Mouse (Mus musculus): Measurements from ENCODE around the gene Cpped1. TPM values are rescaled to one million over a fixed set of nuclear protein-coding genes. Genes with fewer than 3 reads are reported as not detected.

The Cpped1 gene
- polyA plus RNA-seq, 1 experiment from 2014 or later, result 16.7 TPM

GRCm38 (mm10) chr16:11785806-11786205 lies 123.4 kb downstream of the Cpped1 start:
- Histone ChIP-seq H3K9ac (ENCODE audit: low read length) (no peak overlapping the region), H3K4me3 (ENCODE audit: low read depth, low read length) (no peak overlapping the region), H3K4me1 (ENCODE audit: control insufficient read depth, insufficient read depth, low read length) (no peaks in the 10 kb centered on the region), H3K27ac (ENCODE audit: low read depth, low read length) (no peak overlapping the region), H3K4me2 (no peak overlapping the region), H3K36me3 (ENCODE audit: control insufficient read depth, insufficient read depth, low read length) (no peaks in the 10 kb centered on the region), H3K9me3 (ENCODE audit: control insufficient read depth, low read length) (no peaks in the 10 kb centered on the region), H3K27me3 (ENCODE audit: control insufficient read depth, insufficient read depth, low read length) (no peaks in the 10 kb centered on the region)
- DNase-seq (ENCODE audit: low spot score, missing footprints) (peak; percentile 73), ATAC-seq (ENCODE audit: low FRiP score) (no peak)
- 78% methylated on average over 4 of the region's 4 CpGs for WGBS

- Histone ChIP-seq H3K27me3 (ENCODE audit: control insufficient read depth, insufficient read depth, low read length) (no peaks in the 10 kb centered on the region), H3K4me1 (ENCODE audit: control insufficient read depth, insufficient read depth, low read length) (no peaks in the 10 kb centered on the region), H3K27ac (ENCODE audit: low read depth, low read length) (no peak overlapping the region), H3K9ac (ENCODE audit: low read length) (no peak overlapping the region), H3K4me2 (no peak overlapping the region), H3K36me3 (ENCODE audit: control insufficient read depth, insufficient read depth, low read length) (no peaks in the 10 kb centered on the region), H3K9me3 (ENCODE audit: control insufficient read depth, low read length) (no peaks in the 10 kb centered on the region), H3K4me3 (ENCODE audit: low read depth, low read length) (no peak overlapping the region)
- ATAC-seq (ENCODE audit: low FRiP score), result no peak
- DNase-seq (ENCODE audit: low spot score, missing footprints), result peak; percentile 21
- WGBS, result 48% methylated on average over 4 of the region's 4 CpGs
Observed at GRCm38 (mm10) chr16:11784354-11784753, 124.9 kb downstream of the Cpped1 start.

DNA sequence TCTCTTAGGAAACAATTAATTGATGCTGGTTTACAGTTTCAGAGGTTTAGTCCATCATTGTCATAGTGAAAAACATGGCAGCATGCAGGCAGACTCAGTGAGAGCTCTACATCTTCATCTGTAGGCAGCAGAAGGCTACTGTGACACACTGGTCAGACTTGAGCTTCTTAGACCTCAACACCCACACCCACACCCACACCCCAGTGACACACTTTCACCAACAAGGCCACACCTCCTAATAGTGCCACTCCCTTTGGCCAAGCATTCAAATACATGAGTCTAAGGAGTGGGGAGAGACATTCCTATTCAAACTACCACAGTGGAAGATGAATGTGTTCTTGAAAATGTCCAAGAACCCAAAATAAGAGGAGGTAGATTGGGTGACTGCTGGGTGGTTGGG lies 125.9 kb downstream of the Cpped1 start:
- Histone ChIP-seq H3K27ac (ENCODE audit: low read depth, low read length) (no peak overlapping the region), H3K4me1 (ENCODE audit: control insufficient read depth, insufficient read depth, low read length) (no peaks in the 10 kb centered on the region), H3K9ac (ENCODE audit: low read length) (no peak overlapping the region), H3K4me3 (ENCODE audit: low read depth, low read length) (no peak overlapping the region), H3K9me3 (ENCODE audit: control insufficient read depth, low read length) (no peaks in the 10 kb centered on the region), H3K36me3 (ENCODE audit: control insufficient read depth, insufficient read depth, low read length) (no peaks in the 10 kb centered on the region), H3K27me3 (ENCODE audit: control insufficient read depth, insufficient read depth, low read length) (no peaks in the 10 kb centered on the region), H3K4me2 (no peak overlapping the region)
- DNase-seq (ENCODE audit: low spot score, missing footprints), result peak; percentile 61
- no peak for ATAC-seq (ENCODE audit: low FRiP score)

- H3K36me3 ChIP-seq (ENCODE audit: control insufficient read depth, insufficient read depth, low read length), result no peaks in the 10 kb centered on the region
- H3K9me3 ChIP-seq (ENCODE audit: control insufficient read depth, low read length), result no peaks in the 10 kb centered on the region
- no peak overlapping the region for H3K4me3 ChIP-seq (ENCODE audit: low read depth, low read length)
- H3K4me1 ChIP-seq (ENCODE audit: control insufficient read depth, insufficient read depth, low read length), result no peaks in the 10 kb centered on the region
- ATAC-seq (ENCODE audit: low FRiP score) (no peak), DNase-seq (ENCODE audit: low spot score, missing footprints) (peak; percentile 1)
- no peak overlapping the region for H3K27ac ChIP-seq (ENCODE audit: low read depth, low read length)
- 57% methylated on average over 2 of the region's 2 CpGs for WGBS
- no peaks in the 10 kb centered on the region for H3K27me3 ChIP-seq (ENCODE audit: control insufficient read depth, insufficient read depth, low read length)
- no peak overlapping the region for H3K4me2 ChIP-seq
- H3K9ac ChIP-seq (ENCODE audit: low read length), result no peak overlapping the region
Observed at GRCm38 (mm10) chr16:11782082-11782481, 127.2 kb downstream of the Cpped1 start.

GRCm38 (mm10) chr16:11778715-11779460 lies 130.4 kb downstream of the Cpped1 start:
- H3K27me3 ChIP-seq (ENCODE audit: control insufficient read depth, insufficient read depth, low read length), result no peaks in the 10 kb centered on the region
- H3K27ac ChIP-seq (ENCODE audit: low read depth, low read length), result no peak overlapping the region
- H3K4me1 ChIP-seq (ENCODE audit: control insufficient read depth, insufficient read depth, low read length), result no peaks in the 10 kb centered on the region
- no peaks in the 10 kb centered on the region for H3K36me3 ChIP-seq (ENCODE audit: control insufficient read depth, insufficient read depth, low read length)
- H3K9me3 ChIP-seq (ENCODE audit: control insufficient read depth, low read length), result no peaks in the 10 kb centered on the region
- DNase-seq (ENCODE audit: low spot score, missing footprints) (peak; percentile 28), ATAC-seq (ENCODE audit: low FRiP score) (no peak)
- WGBS, result 85% methylated on average over 9 of the region's 9 CpGs
- no peak overlapping the region for H3K4me3 ChIP-seq (ENCODE audit: low read depth, low read length)
- H3K4me2 ChIP-seq, result no peak overlapping the region
- H3K9ac ChIP-seq (ENCODE audit: low read length), result no peak overlapping the region

- Histone ChIP-seq H3K4me2 (no peak overlapping the region), H3K9me3 (ENCODE audit: control insufficient read depth, low read length) (no peaks in the 10 kb centered on the region), H3K27ac (ENCODE audit: low read depth, low read length) (no peak overlapping the region), H3K4me1 (ENCODE audit: control insufficient read depth, insufficient read depth, low read length) (no peaks in the 10 kb centered on the region), H3K27me3 (ENCODE audit: control insufficient read depth, insufficient read depth, low read length) (no peaks in the 10 kb centered on the region), H3K9ac (ENCODE audit: low read length) (no peak overlapping the region), H3K4me3 (ENCODE audit: low read depth, low read length) (no peak overlapping the region), H3K36me3 (ENCODE audit: control insufficient read depth, insufficient read depth, low read length) (no peaks in the 10 kb centered on the region)
- ATAC-seq (ENCODE audit: low FRiP score), result no peak
- DNase-seq (ENCODE audit: low spot score, missing footprints), result no peak
- 89% methylated on average over 5 of the region's 5 CpGs for WGBS
Observed at GRCm38 (mm10) chr16:11778191-11778590, 131.1 kb downstream of the Cpped1 start.

- no peaks in the 10 kb centered on the region for H3K9me3 ChIP-seq (ENCODE audit: control insufficient read depth, low read length)
- H3K9ac ChIP-seq (ENCODE audit: low read length), result no peak overlapping the region
- no peak overlapping the region for H3K4me2 ChIP-seq
- no peaks in the 10 kb centered on the region for H3K27me3 ChIP-seq (ENCODE audit: control insufficient read depth, insufficient read depth, low read length)
- WGBS, result 78% methylated on average over 3 of the region's 3 CpGs
- ATAC-seq (ENCODE audit: low FRiP score) (no peak), DNase-seq (ENCODE audit: low spot score, missing footprints) (no peak)
- H3K27ac ChIP-seq (ENCODE audit: low read depth, low read length), result no peak overlapping the region
- no peaks in the 10 kb centered on the region for H3K36me3 ChIP-seq (ENCODE audit: control insufficient read depth, insufficient read depth, low read length)
- H3K4me3 ChIP-seq (ENCODE audit: low read depth, low read length), result no peak overlapping the region
- no peaks in the 10 kb centered on the region for H3K4me1 ChIP-seq (ENCODE audit: control insufficient read depth, insufficient read depth, low read length)
Observed at GRCm38 (mm10) chr16:11776528-11776927, 132.7 kb downstream of the Cpped1 start.

DNA sequence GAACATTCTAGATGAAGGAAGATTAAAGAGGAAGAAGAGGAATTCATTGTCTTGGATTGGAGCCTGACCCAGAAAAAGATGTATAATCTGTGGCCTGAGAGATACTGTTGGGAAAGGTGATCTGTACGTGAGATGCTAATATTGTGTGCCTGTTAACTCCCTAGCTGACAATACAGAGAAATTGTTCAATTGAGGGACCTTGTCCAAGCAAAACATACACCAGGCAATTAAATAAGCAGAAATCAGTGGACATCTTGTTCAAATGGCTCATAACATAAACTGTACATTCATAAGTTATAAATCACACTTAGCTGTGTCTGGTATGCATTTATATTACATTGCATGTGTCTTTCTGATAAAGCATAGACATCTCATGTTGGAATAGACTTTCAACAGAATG lies 134.9 kb downstream of the Cpped1 start:
- no peak overlapping the region for H3K27ac ChIP-seq (ENCODE audit: low read depth, low read length)

DNA sequence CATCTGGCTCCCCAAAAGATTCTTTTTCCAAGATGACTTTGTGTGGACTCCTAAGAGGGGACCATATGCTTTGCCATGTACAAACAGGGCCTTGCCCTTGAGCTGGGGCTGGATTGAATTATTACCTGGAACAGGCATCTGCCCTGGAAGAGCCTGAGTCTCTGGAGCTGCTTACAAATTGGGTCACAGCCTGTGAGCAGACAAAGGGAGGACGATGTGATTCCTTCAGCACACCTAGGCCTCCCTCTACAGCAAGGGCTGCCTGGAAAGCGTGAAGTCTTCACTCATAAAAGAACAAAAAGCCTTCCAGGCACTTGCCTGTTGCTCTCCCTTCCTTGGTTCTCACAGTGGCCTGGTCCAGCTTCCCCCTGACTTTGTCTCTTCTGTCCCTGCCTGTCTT lies 136.9 kb downstream of the Cpped1 start:
- no peaks in the 10 kb centered on the region for H3K4me1 ChIP-seq (ENCODE audit: control insufficient read depth, insufficient read depth, low read length)
- H3K9me3 ChIP-seq (ENCODE audit: control insufficient read depth, low read length), result no peaks in the 10 kb centered on the region; the same call in 1 of the 2 replicates
- no peak overlapping the region for H3K4me3 ChIP-seq (ENCODE audit: low read depth, low read length)
- ATAC-seq (ENCODE audit: low FRiP score) (no peak), DNase-seq (ENCODE audit: low spot score, missing footprints) (no peak)
- H3K27me3 ChIP-seq (ENCODE audit: control insufficient read depth, insufficient read depth, low read length), result no peaks in the 10 kb centered on the region
- H3K9ac ChIP-seq (ENCODE audit: low read length), result no peak overlapping the region
- 83% methylated on average over 2 of the region's 2 CpGs for WGBS
- no peak overlapping the region for H3K27ac ChIP-seq (ENCODE audit: low read depth, low read length)
- no peaks in the 10 kb centered on the region for H3K36me3 ChIP-seq (ENCODE audit: control insufficient read depth, insufficient read depth, low read length)
- H3K4me2 ChIP-seq, result no peak overlapping the region

More for the DNA sequence above, 134.9 kb downstream of the Cpped1 start:
- Histone ChIP-seq H3K4me2 (no peak overlapping the region), H3K9ac (ENCODE audit: low read length) (no peak overlapping the region), H3K9me3 (ENCODE audit: control insufficient read depth, low read length) (no peaks in the 10 kb centered on the region; the same call in 1 of the 2 replicates), H3K4me3 (ENCODE audit: low read depth, low read length) (no peak overlapping the region), H3K27me3 (ENCODE audit: control insufficient read depth, insufficient read depth, low read length) (no peaks in the 10 kb centered on the region), H3K4me1 (ENCODE audit: control insufficient read depth, insufficient read depth, low read length) (no peaks in the 10 kb centered on the region), H3K36me3 (ENCODE audit: control insufficient read depth, insufficient read depth, low read length) (no peaks in the 10 kb centered on the region)
- DNase-seq (ENCODE audit: low spot score, missing footprints), result peak; percentile 51
- ATAC-seq (ENCODE audit: low FRiP score), result no peak
- 92% methylated on average over 1 of the region's 1 CpGs for WGBS
